Mouse (Mus musculus): ENCODE results near the gene Itpr1.

Gene Itpr1

DNA sequence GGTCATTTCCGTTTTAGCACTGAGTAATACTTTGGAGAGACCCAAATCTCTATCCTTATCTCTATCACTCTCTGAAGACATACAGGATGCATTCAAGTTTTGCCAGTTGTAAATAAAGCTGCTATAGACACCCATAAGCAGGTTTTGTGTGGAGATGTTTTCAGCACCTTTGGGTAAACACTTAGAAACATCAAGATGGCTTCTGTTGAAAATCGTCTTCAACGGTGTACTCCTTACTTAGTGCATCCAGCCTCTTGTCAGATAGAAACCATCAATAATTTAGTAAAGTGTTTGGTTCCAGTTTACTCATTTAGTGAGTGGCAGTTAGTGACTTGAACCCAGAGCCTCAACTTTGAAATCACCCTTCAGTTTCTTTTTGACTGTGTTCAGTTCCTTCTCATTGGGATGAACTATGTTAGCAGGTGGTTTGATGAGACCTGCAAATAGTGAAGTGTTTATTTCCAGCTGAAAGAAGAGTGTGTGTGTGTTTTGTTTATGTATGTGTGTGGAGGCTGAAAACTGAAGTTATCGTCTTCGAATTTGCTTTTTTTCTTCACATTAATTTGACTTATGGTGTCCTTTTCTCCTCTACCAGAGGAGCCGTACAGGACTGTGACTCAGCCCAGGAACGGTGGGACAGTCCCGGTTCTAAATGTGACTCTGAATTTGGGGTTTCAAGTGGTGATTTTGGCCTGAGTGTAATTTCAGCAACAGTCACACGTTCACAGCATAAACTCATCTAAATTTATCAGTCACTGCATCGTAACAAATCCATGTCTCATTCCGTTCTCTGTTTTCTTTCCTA is 66.1 kb downstream of the Itpr1 start:
- no peak for ATAC-seq (ENCODE audit: low TSS enrichment)

DNA sequence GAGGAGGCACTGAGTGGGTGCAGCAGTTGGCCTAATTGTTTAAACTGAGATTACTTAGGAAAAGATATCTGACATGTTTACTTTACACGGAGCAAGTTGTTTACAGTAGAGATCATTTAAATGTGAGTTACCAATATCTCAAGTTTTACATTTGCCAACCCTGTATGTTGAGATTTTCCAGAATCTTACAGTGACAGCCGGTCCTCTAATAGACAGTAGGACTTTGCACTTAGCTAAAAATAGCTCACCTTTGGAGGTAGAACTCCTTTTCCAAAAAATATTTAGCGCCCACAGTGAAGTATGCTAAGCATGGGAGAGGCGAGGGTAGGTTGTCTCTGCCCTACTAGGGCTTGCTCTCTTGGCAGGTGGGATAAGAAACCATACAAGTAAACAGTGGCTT is 69.2 kb downstream of the Itpr1 start:
- ATAC-seq (ENCODE audit: low TSS enrichment): no peak

DNA sequence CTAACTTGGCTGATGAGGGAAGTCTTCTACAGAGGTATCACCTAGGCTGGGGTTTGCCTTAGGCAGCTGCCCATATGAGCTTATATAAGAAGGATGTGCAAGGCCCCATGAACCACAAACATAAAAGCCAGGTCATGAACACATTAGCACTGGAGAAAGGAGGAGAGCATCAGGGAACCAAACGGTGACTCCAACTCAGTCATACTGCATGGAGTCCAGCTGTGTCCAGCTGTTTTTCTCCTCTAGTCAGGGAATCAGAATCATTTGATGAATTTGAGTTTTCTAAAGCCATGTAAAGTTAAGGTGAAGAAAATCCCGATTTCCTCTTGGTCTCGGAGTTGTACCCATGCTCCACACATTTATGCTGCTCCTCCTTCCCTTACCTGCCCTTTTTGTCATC is 69.7 kb downstream of the Itpr1 start:
- no peak for ATAC-seq (ENCODE audit: low TSS enrichment)

DNA sequence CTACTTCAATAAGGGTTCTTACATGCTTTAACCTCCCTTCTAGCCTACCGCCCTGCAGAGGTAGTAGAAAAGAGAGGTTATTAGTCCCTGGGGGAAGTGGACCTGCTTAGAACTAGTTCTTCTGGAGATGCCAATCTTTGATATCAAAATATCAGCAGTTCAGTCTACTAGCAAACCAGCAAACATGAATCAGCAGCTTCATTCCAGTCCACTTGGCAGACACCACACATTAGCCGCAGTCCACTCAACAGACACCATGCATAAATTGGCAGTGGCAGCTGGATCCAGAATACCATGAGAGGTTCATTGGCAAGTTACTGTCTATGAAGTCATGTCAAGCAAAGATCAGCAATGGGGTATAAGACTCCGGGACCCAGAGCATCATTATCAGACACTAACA is 71.8 kb downstream of the Itpr1 start:
- no peak for ATAC-seq (ENCODE audit: low TSS enrichment)

DNA sequence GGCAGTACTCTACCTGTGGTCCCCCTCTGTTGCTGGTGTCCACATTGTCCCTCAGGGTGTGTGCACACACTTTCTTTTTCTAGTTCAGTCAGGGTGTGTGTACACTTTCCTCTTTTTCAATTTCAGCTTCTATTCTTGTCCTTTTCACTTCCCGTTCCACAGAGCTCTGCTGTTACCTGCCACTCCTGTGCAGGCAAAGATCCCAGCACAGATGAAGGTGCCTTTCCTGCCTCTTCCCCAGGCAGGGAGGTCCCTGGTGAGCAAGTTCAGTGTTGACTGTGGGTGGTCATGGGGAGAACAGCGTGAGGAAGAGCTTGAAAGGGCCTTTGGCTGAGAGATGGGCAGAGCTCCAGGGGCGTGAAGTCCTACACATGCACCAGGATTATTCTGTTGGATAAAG is 76.1 kb downstream of the Itpr1 start:
- ATAC-seq (ENCODE audit: low TSS enrichment): peak; percentile 24

DNA sequence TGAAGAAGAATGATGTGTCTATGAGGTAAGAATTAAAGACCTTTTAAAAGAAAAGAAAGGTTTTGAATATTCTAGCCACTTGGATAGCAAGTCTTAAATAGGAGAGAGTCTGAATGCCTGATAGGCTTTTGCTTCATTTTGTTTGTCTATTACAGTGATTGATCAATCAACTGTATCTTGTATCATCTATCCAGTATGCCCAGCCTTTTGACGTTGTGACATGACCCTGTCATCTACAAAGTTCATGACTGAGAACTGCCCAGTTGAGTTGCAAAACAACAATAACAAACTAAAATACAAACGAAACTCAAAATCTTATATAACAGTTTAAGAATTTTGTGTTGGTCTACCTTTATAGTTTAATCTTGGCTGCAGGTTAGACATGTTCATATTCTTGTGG is 78.1 kb downstream of the Itpr1 start:
- ATAC-seq (ENCODE audit: low TSS enrichment): no peak

DNA sequence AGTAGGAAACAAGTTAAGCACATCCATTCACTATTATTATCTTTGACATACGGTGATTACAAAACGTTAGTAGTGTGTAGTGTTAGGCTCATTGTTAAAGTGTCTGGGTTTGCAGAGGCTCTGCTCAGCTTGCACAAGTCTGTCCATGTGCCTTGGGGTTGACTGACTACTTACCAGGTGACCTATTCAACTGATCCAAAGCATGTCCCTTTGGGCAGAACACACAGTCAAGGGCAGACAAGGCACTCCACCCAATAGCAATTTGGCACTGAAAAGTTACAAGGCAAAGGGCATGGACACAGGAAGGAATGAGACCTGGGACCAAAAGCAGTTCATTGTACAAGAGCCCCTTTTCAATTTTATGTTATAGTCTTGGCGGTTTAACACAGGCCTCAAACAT is 78.7 kb downstream of the Itpr1 start:
- no peak for ATAC-seq (ENCODE audit: low TSS enrichment)

DNA sequence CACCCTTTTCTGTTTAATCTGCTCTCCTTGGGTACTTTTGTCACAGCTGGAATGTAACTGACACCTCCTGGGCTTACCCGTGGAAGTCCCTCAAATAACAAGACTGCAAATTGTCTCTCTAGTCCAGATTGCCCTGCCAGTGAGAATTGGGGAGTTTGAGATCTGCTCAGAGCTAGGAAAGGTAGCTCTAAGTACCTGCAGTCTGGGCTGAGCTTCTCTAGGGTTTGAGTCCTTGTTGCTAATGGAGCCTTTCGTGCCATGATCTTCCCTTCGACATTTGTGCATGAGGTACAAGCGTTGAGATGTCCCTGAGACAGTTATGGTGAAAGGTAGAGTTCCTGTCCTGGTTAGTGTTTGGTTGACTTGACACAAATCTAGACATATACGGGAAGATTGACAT is 89.0 kb downstream of the Itpr1 start:
- no peak for ATAC-seq (ENCODE audit: low TSS enrichment)

DNA sequence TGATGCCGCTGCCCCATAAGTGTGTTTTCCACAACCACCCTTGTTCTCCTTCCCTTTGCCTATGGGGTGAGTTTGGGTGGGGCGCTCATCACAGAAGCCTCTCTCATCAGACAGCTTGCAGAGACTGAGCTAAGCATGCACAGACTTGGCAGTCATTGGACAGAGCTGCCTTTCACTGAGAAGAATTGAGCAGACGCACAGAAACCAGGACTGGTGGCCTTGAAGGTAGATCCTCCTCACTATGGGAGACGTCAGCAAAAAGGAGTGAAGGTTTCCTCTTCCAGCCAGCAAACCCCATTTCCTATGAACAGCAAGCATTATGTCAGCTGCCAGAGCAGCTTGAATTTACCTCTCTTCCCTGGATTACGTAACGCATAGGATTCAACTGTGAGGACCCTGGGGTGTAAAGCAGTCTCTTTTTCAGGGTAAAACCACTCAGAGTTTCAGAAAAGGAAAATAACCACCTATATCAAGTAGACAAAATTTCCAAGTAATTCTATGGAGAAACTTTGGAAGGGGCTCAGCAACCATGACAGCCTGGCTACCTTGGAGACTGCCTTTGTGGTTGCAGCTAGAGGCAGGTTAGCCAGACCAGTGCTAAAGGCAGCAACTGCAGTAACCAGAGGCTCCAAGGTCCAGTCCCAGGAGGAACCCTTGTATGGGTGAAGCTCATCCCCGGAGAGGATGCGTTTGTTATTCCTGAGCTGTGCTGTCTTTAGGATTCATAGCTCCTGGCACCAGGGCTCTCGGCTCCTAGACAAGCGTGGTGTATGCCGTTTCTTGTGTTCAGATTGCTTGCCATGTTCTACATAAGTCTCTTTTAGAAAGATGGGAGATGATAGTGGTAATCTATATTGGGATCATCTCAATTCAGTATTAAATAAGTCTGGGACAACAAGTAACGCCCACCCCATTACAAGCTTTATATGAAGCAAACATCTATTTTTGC is 91.0 kb downstream of the Itpr1 start:
- ATAC-seq (ENCODE audit: low TSS enrichment): peak; percentile 58

DNA sequence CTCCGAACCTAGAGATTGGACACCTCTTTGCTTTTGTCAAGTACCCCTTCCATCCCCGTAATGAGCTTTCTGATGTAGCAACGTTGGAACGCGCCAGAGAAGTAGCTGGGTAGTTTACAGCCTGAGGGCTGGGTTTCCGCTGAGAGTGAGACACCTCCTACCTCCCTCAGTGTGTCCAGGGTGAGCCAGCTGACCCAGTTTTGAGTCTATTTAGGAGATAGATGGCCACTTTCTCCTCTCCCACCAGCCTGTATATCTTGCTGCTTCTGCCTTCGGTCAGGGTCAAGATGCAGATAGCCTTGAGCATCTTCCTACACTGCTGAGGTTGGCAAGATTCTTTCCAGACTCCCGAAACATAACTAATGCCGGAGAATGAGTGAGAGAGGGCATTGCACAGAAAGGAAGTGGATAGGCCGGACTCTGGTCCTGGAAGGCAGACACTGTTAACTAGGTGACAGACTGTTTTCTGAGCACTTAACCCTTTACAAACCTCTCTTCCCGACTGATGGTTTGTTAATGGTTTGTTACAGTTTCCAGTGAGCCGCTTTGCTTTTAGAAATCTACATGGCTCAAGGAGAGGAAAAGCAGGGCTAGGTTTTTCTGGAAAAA is 92.4 kb downstream of the Itpr1 start:
- ATAC-seq (ENCODE audit: low TSS enrichment): peak; percentile 18

DNA sequence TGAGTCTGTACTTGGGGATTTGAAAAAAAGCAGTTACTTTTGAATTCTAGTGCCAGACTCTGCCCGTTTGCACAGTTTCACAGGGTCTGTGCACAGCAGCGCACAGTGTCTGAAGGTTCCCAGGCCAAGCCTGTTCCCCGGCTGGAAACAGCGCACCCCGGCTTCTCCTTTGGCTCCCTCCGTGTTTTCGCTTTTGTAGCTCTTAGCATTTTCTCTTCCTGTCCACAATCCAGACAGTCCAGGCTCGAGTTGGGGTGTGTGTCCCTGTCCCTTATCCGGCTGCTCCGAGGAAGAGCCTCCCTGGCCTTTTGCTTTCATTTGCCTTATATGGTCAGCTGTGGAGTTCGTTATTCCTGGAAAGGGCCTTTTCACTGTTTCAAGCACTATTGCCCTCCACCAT is 93.3 kb downstream of the Itpr1 start:
- ATAC-seq (ENCODE audit: low TSS enrichment): no peak

DNA sequence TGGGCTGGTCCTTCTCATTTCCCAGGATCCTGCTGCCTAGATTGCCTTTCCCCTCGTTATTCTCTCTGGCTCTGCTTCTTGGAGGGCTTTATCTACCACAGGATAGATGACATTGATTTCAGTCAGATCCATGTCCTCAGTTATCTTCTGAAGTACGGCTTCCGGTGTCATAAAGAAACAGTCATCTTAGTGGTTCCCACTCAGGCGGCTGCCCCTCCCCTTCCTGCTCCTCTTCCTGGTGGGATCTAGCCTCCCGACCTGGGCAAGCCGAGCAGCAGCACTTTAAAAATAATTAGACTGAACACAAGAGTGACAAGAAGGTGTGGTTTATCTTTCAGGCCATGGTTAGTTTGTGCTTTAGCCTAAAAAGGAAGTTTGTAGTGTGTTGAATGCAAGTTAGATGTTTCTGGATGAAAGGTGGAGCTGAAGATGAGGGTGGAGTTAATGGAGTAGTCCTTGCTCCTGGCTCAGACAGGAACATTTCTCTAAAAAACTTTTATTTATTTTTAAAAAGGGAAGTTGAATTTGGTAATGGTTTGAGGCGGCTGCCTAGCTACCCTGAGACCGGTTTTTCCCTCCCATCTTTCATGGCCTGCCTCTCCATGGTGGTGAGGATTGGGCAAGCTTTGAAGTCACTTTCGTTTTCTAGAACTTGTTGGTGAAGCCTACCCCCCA is 94.2 kb downstream of the Itpr1 start:
- ATAC-seq (ENCODE audit: low TSS enrichment): no peak

DNA sequence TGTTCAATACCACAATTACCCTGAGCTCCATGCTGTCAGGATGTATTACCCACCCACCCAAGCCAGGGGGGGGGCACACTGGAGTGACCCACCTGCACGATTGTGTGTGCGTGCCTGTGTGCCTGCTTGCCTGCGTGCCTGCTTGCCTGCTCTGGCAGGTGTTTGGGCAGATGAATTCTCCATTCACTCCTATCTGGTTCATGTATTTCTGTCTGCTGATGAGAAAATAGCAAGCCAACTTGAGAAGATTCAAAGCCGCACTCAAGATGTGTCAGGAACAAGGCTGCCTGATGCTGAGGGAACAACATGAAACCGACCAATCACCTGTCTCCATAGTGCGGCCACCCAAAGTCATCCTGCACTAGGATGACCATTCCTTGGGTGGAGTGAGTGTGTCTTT is 94.9 kb downstream of the Itpr1 start:
- ATAC-seq (ENCODE audit: low TSS enrichment): 0 out of 2 replicates have a peak, but pooled peaks have one; percentile 6

DNA sequence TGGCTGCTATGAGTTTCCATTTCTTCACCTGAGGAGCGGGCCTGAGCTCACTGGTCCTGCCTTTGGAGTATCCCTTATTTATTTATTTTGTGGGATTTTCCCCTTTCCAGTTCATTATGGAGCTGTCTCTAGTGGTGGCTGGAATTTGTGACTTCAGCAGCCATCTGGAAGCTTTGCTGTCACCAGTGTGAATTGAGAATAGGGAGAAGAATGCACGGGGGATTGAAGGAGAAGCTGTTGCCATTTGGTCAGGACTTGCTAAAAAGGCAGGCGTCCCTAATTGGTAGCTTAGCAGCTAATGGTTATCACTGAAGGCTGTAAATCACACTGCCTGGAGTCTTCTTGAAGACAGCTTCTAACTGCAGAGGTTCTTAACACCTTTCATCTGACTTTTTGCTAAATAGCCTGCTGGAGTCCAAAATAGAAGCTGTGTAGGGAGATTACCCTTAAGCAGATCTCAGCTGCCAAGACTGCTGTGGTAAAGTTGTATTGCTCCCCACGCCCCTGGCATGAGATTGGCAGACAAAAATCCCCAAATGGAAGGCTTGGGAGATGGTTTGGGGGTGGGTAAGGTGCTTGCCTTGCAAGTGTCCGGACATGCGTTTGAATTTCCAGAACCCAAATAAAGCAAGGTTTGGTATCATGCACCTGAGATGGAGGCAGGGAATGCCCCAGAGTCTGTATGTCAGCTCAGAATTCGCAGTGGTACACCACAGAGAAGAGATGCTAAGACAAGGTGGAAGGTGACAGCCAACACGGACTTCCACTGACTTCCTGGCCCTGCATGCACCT is 96.7 kb downstream of the Itpr1 start:
- peak; percentile 41 for ATAC-seq (ENCODE audit: low TSS enrichment)

DNA sequence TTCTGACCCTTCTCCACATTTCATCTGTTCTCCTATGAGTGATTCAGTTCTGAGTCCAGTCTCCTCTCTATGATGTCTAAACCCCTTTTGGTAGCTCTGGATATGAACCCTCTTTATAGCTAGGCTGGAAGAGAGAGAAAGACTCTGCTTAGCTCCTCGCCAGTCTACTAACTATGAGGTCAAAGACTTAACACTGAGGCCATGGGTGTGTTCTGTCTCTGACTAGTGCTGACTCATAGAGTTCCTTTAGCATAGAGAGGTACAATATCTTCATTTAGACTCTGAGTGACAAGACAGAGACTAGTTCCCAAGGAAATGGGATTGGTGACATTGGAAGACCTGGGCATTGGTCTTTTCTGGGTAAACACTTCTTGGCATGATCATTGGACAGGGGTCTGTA is 100.2 kb downstream of the Itpr1 start:
- ATAC-seq (ENCODE audit: low TSS enrichment): no peak

DNA sequence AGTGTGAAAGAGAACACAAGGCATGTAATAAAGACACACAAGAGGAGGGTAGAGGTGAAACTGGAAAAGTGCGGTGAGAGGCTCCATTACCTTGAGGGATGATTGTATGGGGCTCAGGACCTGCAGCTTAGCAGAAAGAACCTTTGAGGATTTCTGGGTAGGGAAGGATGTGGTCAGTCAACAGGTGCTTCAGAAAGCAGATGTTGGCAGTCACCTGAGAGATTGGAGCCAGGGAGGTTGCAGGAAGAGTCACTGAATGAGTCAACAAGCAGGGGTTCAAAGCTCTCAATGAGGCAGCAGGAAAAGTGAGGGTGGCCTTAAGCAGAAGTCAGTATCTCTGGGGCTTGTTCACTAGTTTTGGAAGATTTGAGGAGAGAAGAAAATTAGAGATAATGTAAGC is 101.1 kb downstream of the Itpr1 start:
- no peak for ATAC-seq (ENCODE audit: low TSS enrichment)

DNA sequence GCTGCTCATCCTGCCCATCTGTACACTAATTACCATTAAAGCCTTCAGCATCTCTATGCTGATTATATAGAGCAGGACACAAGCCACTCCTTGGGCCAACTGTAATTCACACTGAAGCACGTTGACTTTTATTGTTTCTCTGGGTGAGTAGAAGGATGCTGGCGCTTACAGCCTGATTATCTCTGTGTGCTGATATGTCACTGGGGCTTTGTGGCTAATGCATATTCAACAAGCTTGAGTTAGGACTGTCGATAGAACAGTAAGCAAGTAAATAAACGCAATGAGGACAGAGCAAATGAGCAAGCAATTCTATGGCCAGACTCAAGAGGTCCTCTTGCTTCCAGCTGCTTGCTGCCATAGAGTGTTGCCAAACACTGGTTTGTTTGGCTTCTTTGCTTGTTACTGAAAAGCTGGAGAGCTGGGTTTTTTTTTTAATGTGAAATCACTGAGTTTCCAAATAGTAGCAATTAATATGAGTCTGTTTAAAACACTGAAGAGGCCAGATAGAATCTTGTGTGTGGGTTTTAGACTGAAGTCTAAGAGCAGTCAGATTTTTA is 103.5 kb downstream of the Itpr1 start:
- no peak for ATAC-seq (ENCODE audit: low TSS enrichment)

DNA sequence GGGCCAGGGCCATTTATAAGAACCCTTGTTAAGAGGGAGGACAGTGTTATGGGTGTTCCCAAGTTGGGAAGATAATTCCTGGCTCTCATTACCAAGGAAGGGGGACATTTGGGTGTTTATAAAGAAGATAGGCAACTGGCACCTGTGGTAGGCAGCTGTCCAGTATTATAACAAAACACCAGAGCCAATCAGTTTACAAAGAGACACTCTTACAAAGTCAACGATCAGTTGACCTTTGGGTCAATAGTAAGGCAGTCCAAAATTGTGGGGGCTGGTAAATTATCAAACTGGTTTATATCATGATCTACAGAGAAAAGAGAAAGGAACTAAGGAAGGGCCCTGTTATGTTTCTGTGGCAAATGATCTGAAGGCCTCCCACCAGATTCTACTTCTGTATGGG is 104.1 kb downstream of the Itpr1 start:
- ATAC-seq (ENCODE audit: low TSS enrichment): no peak

DNA sequence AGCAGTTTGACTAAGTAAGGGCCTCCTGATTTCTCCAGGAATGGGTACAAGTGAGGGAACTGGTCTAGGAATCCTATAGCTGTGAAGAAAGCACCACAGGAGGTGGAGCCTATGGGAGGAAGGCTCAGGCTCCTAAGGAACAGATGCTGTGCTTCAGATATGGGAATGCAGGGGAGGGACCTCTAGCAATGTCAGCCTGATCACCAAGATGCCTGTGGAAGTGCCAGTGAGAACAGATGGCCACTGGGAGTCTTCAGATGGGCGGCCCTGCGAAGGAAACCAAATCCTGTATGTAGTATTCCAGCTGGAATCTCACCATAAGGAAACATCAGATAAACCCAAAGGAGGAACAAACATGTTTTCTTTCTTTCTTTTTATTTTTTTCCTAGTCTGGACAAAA is 108.8 kb downstream of the Itpr1 start:
- ATAC-seq (ENCODE audit: low TSS enrichment): peak; percentile 84

DNA sequence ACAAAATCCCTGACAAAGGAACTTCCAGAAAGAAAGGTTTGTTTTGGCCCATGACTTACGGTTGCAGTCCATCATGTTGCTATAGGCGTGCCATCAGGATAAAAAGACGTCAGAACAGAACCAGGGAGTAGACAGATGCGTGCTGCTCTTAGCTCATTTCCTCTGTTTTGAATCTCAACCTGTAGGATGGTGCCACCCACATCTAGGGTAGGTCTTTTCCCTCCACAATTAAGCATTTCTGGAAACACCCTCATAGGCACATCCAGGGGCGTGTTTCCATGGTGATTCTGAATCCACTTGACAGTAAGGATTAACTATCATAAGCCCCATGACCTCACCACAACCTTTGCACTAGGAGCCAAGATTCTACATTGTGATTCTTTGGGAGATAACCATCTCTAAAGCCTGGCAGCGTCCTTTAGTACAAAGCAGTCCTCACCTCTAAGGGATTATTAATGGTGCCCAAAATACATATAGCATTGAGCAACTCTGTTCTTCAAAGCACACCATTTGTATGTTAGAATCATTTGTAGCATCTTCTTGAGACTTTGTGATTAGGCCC is 111.6 kb downstream of the Itpr1 start:
- no peak for ATAC-seq (ENCODE audit: low TSS enrichment)

DNA sequence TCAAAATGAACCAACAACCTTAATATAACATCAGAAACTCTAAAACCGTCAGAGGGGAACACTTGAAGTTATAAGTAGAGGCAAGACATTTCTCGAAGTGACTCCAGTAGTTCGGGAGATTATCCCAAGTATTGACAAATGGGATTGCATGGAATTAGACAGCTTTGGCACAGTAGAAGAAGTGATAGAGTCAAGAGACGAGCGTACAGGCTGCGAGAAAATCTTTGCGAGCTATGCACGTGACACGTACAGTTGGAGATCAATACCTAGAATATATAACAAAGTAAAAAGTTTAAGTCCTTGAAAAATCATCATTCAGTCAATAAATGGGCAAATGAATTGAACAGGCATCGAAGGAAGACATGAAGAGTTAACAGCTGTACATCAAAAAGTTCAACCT is 112.5 kb downstream of the Itpr1 start:
- no peak for ATAC-seq (ENCODE audit: low TSS enrichment)
